ENCODE assay signal across 12 mouse cellular contexts in genomic region chr12:79990751-79991150, GRCm38 (mm10).
DNase-seq lines count a peak whose midpoint lies in the region; ATAC-seq and TF ChIP-seq lines count a peak whose summit lies in the region.
"Had no signal": no experiment of that assay in that cellular context is flagged by ENCODE, and none has a peak within 500 bp of the region (broad histone marks: within the 10 kb centered on the region; RNA-seq: fewer than 3 reads in every experiment).

No protein-coding gene starts in this region.

- no peak for ATAC-seq in neural tube, embryonic 11.5 days (ENCODE audit: insufficient read depth, low FRiP score, low TSS enrichment)
- ATAC-seq in limb, embryonic 12.5 days (ENCODE audit: insufficient number of reproducible peaks, insufficient read depth, low FRiP score, low TSS enrichment, low read depth), result no peak
- ATAC-seq in stomach, postnatal 0 days (ENCODE audit: low FRiP score, low TSS enrichment), result no peak
- no peak for ATAC-seq in liver, embryonic 11.5 days (replicated peaks; ENCODE audit: low FRiP score)

- H3K4me2 ChIP-seq in neural tube, embryonic 11.5 days (ENCODE audit: low read depth), result no peak overlapping the region
- no peak overlapping the region for H3K4me2 ChIP-seq in limb, embryonic 12.5 days
- no peak overlapping the region for H3K4me2 ChIP-seq in stomach, postnatal 0 days (replicated peaks; ENCODE audit: low read depth)
- H3K4me2 ChIP-seq in liver, embryonic 11.5 days, result no peak overlapping the region
- H3K4me2 ChIP-seq: neural tube, embryonic 12.5 days had no signal

- no peaks in the 10 kb centered on the region for H3K4me1 ChIP-seq in neural tube, embryonic 11.5 days (ENCODE audit: control insufficient read depth, insufficient read depth, low read length)
- peaks cover 71% of the 10 kb centered on the region for H3K4me1 ChIP-seq in limb, embryonic 12.5 days (replicated peaks)
- H3K4me1 ChIP-seq in stomach, postnatal 0 days (replicated peaks; ENCODE audit: control insufficient read depth, insufficient read depth), result peaks cover 32% of the 10 kb centered on the region
- H3K4me1 ChIP-seq in liver, embryonic 11.5 days (replicated peaks; ENCODE audit: control insufficient read depth, insufficient read depth, low read length), result peaks cover 64% of the 10 kb centered on the region

- H3K4me3 ChIP-seq in gastrocnemius, adult 2 months, result no peak overlapping the region
- H3K4me3 ChIP-seq in neural tube, embryonic 11.5 days (ENCODE audit: low read depth, low read length), result no peak overlapping the region
- no peak overlapping the region for H3K4me3 ChIP-seq in limb, embryonic 12.5 days (replicated peaks)
- no peak overlapping the region for H3K4me3 ChIP-seq in stomach, postnatal 0 days (ENCODE audit: low read depth, low read length)
- H3K4me3 ChIP-seq in liver, embryonic 11.5 days (ENCODE audit: low read depth, low read length), result no peak overlapping the region
- H3K4me3 ChIP-seq: neural tube, embryonic 12.5 days had no signal

- no peaks in the 10 kb centered on the region for H3K27me3 ChIP-seq in neural tube, embryonic 11.5 days (ENCODE audit: control insufficient read depth, insufficient read depth, low read length)
- no peaks in the 10 kb centered on the region for H3K27me3 ChIP-seq in limb, embryonic 12.5 days
- H3K27me3 ChIP-seq in stomach, postnatal 0 days (ENCODE audit: control insufficient read depth, insufficient read depth, low read length), result no peaks in the 10 kb centered on the region
- no peaks in the 10 kb centered on the region for H3K27me3 ChIP-seq in liver, embryonic 11.5 days (replicated peaks; ENCODE audit: control insufficient read depth, insufficient read depth, low read length)
- H3K27me3 ChIP-seq: neural tube, embryonic 12.5 days had no signal

- no peaks in the 10 kb centered on the region for H3K9me3 ChIP-seq in neural tube, embryonic 11.5 days (ENCODE audit: control insufficient read depth, low read length)
- no peaks in the 10 kb centered on the region for H3K9me3 ChIP-seq in limb, embryonic 12.5 days
- no peaks in the 10 kb centered on the region for H3K9me3 ChIP-seq in stomach, postnatal 0 days (ENCODE audit: control insufficient read depth, low read length)
- H3K9me3 ChIP-seq in liver, embryonic 11.5 days (ENCODE audit: control insufficient read depth, low read length), result no peaks in the 10 kb centered on the region
- H3K9me3 ChIP-seq: neural tube, embryonic 12.5 days had no signal

- no peak for DNase-seq in gastrocnemius, adult 2 months
- no peak for DNase-seq in gastrocnemius, adult 18-20 months (ENCODE audit: low spot score)
- DNase-seq in neural tube, embryonic 11.5 days (ENCODE audit: low spot score), result no peak
- DNase-seq in neural tube, embryonic 10.5 days (ENCODE audit: extremely low spot score, low spot score), result no peak
- DNase-seq in stomach, postnatal 0 days (ENCODE audit: low spot score), result no peak
- no peak for DNase-seq in testis, postnatal 10 days (ENCODE audit: low spot score)
- no peak for DNase-seq in liver, embryonic 11.5 days (ENCODE audit: low spot score)
- DNase-seq: B cell, adult 2 months; heart, postnatal 14 days; thymus, postnatal 25 days had no signal

- 0 out of 2 replicates have a peak overlapping the region, but pooled peaks have one; percentile 9 for H3K9ac ChIP-seq in neural tube, embryonic 11.5 days (ENCODE audit: low read length)
- no peak overlapping the region for H3K9ac ChIP-seq in limb, embryonic 12.5 days (replicated peaks)
- no peak overlapping the region for H3K9ac ChIP-seq in stomach, postnatal 0 days (ENCODE audit: low read length)
- no peak overlapping the region for H3K9ac ChIP-seq in liver, embryonic 11.5 days (ENCODE audit: low read depth, low read length)
- H3K9ac ChIP-seq: neural tube, embryonic 12.5 days had no signal

- no peak for TF ChIP-seq EP300 in stomach, postnatal 0 days (optimal IDR thresholded peaks at IDR 0.05)

- H3K36me3 ChIP-seq in neural tube, embryonic 11.5 days (ENCODE audit: control insufficient read depth, insufficient read depth, low read length), result no peaks in the 10 kb centered on the region
- no peaks in the 10 kb centered on the region for H3K36me3 ChIP-seq in limb, embryonic 12.5 days
- no peaks in the 10 kb centered on the region for H3K36me3 ChIP-seq in stomach, postnatal 0 days (ENCODE audit: control insufficient read depth, insufficient read depth, low read length)
- no peaks in the 10 kb centered on the region for H3K36me3 ChIP-seq in liver, embryonic 11.5 days (ENCODE audit: control insufficient read depth, insufficient read depth, low read length)
- H3K36me3 ChIP-seq: neural tube, embryonic 12.5 days had no signal

- WGBS in neural tube, embryonic 11.5 days, result 43% methylated on average over 4 of the region's 4 CpGs
- WGBS in limb, embryonic 12.5 days, result 46% methylated on average over 4 of the region's 4 CpGs
- 57% methylated on average over 4 of the region's 4 CpGs for WGBS in stomach, postnatal 0 days
- WGBS in liver, embryonic 11.5 days, result 65% methylated on average over 4 of the region's 4 CpGs

- TF ChIP-seq CTCF in gastrocnemius, adult 2 months (IDR thresholded peaks at IDR 0.05), result no peak
- TF ChIP-seq CTCF in stomach, postnatal 0 days (IDR thresholded peaks at IDR 0.05; ENCODE audit: low read depth), result no peak

- peak overlapping the region; percentile 53; the same call in 1 of the 2 replicates for H3K27ac ChIP-seq in gastrocnemius, adult 2 months
- no peak overlapping the region for H3K27ac ChIP-seq in neural tube, embryonic 11.5 days (ENCODE audit: low read depth, low read length)
- peak overlapping the region; percentile 64 for H3K27ac ChIP-seq in limb, embryonic 12.5 days
- H3K27ac ChIP-seq in stomach, postnatal 0 days (replicated peaks), result peak overlapping the region; percentile 4; the same call in 1 of the 2 replicates
- H3K27ac ChIP-seq in liver, embryonic 11.5 days (ENCODE audit: low read depth, low read length), result no peak overlapping the region
- H3K27ac ChIP-seq: neural tube, embryonic 12.5 days had no signal

- intact Hi-C loops in gastrocnemius, adult 2 months (cut with DNase I), result no loop called here

Comparison
In these comparisons a context has a peak if more than half of its experiments do, and no peak if none do; other contexts are left out.
1. H3K27ac ChIP-seq: peak in gastrocnemius, adult 2 months (single experiment), limb, embryonic 12.5 days (single experiment) and stomach, postnatal 0 days (single experiment); none in neural tube, embryonic 11.5 days (single experiment) and liver, embryonic 11.5 days (single experiment).